8 mouse cellular contexts compared by ENCODE assay signal in genomic region chr1:58802322-58803273, GRCm38 (mm10). TPM values are rescaled to one million over a fixed set of nuclear protein-coding genes. Genes with fewer than 3 reads are reported as not detected.
DNase-seq lines count a peak whose midpoint lies in the region; ATAC-seq lines count a peak whose summit lies in the region.

No protein-coding gene starts in this region.

- peaks cover 12% of the 10 kb centered on the region; the same call in 1 of the 2 replicates for H3K36me3 ChIP-seq in macrophage (ENCODE audit: inconsistent target)
- no peaks in the 10 kb centered on the region for H3K36me3 ChIP-seq in hindbrain, embryonic 13.5 days

- no peak for ATAC-seq in hindbrain, embryonic 13.5 days (ENCODE audit: low FRiP score)

- H3K27me3 ChIP-seq in hindbrain, embryonic 13.5 days: no peaks in the 10 kb centered on the region

- H3K4me3 ChIP-seq in macrophage (ENCODE audit: inconsistent target): peak overlapping the region; percentile 54
- H3K4me3 ChIP-seq in hindbrain, embryonic 13.5 days: no peak overlapping the region

- peak overlapping the region; percentile 94 for H3K27ac ChIP-seq in macrophage
- no peak overlapping the region for H3K27ac ChIP-seq in hindbrain, embryonic 13.5 days

- DNase-seq in frontal cortex, postnatal 10 days (ENCODE audit: low spot score in 2 of 2): peak; percentile 18 to 25
- no peak for DNase-seq in frontal cortex, postnatal 36 days (ENCODE audit: low spot score in 2 of 2)
- peak; percentile 90 for DNase-seq in MEL-GATA-1-ER (ENCODE audit: extremely low read depth, low read depth)
- DNase-seq in gastrocnemius, postnatal 25 days: peak; percentile 58
- DNase-seq in kidney, postnatal 10 days: peak; percentile 75
- peak; percentile 62 for DNase-seq in testis, postnatal 10 days (ENCODE audit: low spot score)

- H3K9ac ChIP-seq in hindbrain, embryonic 13.5 days: no peak overlapping the region

- H3K4me1 ChIP-seq in hindbrain, embryonic 13.5 days (replicated peaks): no peaks in the 10 kb centered on the region

- peaks cover 92% of the 10 kb centered on the region for H3K79me2 ChIP-seq in macrophage (ENCODE audit: inconsistent target)

- H3K4me2 ChIP-seq in hindbrain, embryonic 13.5 days: no peak overlapping the region

- H3K9me3 ChIP-seq in hindbrain, embryonic 13.5 days: 0 out of 2 replicates have a peak, but pooled peaks cover 3% of the 10 kb centered on the region

- 4% methylated on average over 16 of the region's 18 CpGs for WGBS in macrophage (ENCODE audit: missing documents)
- 84% methylated on average over 18 of the region's 18 CpGs for whole genome bisulfite sequencing in hindbrain, embryonic 13.5 days

RNA-seq across cellular contexts. Expression of gene Casp8, which starts 7.4 kb away (rescaled TPM):
- total RNA-seq in gastrocnemius, postnatal 25 days (2021): 1 to 10 TPM; 2.1 to 3.6 TPM
- total RNA-seq in macrophage (2018; cell fraction: chromatin; rRNA removed): 100 to 1,000 TPM in 14 of 26 experiments, 10 to 100 TPM in 12; 43.7 to 128 (median 103) TPM
- 100 to 1,000 TPM in 12 of 26 experiments, 10 to 100 TPM in 14; 70.9 to 125 (median 96.1) TPM for total RNA-seq in macrophage (2018; cell fraction: cytosol; rRNA removed)
- 100 to 1,000 TPM in 17 of 26 experiments, 10 to 100 TPM in 9; 60.2 to 219 (median 108) TPM for total RNA-seq in macrophage (2018; cell fraction: nucleus; rRNA removed)
- 86.3 to 116 TPM (median 89.4 TPM) in 3 replicates for polyA plus RNA-seq in macrophage (2018)
- 6.9 and 8.2 TPM in 2 replicates for polyA plus RNA-seq in hindbrain, embryonic 13.5 days (2015; fragmentation: Nextera tagmentation; extraction: Ambion mirVana)

Comparison
In these comparisons a context has a peak if more than half of its experiments do, and no peak if none do; other contexts are left out.
1. DNase-seq: peak in frontal cortex, postnatal 10 days (2 of 2), MEL-GATA-1-ER (single experiment), gastrocnemius, postnatal 25 days (single experiment), kidney, postnatal 10 days (single experiment) and testis, postnatal 10 days (single experiment); none in frontal cortex, postnatal 36 days (0 of 2).